Mouse (Mus musculus): Measurements from ENCODE around the gene Gm7324. TPM values are rescaled to one million over a fixed set of nuclear protein-coding genes. Genes with fewer than 3 reads are reported as not detected.
"Not testable (repeated sequence)": the region's sequence is repeated elsewhere in the genome, so short reads cannot be mapped to it uniquely, and the experiment has no call there.

Gene Gm7324
- 0.46 and 0.64 TPM in 2 replicates for polyA plus RNA-seq (2015; fragmentation: Nextera tagmentation; extraction: Ambion mirVana)

- not testable (repeated sequence) for H3K27ac ChIP-seq (ENCODE audit: low read depth, low read length); H3K4me2 ChIP-seq (ENCODE audit: low read length); ATAC-seq; H3K9me3 ChIP-seq (ENCODE audit: control insufficient read depth, low read length); H3K9ac ChIP-seq (ENCODE audit: low read depth, low read length); H3K4me1 ChIP-seq (ENCODE audit: control insufficient read depth, insufficient read depth, low read depth, low read length); H3K27me3 ChIP-seq (replicated peaks; ENCODE audit: control insufficient read depth, insufficient read depth, low read length); H3K36me3 ChIP-seq (ENCODE audit: control insufficient read depth, insufficient read depth, low read length); H3K4me3 ChIP-seq (ENCODE audit: low read length)
- WGBS: 88% methylated on average over 4 of the region's 4 CpGs
These were observed at the start of gene Gm7324 for GRCm38 (mm10) chr14:43697621-43698020. Gene Gm7324 (plus strand): TSS chr14:43697828.

- not testable (repeated sequence) for H3K4me1 ChIP-seq (ENCODE audit: control insufficient read depth, insufficient read depth, low read depth, low read length); H3K9ac ChIP-seq (ENCODE audit: low read depth, low read length); H3K9me3 ChIP-seq (ENCODE audit: control insufficient read depth, low read length); H3K27ac ChIP-seq (ENCODE audit: low read depth, low read length); H3K4me2 ChIP-seq (ENCODE audit: low read length); H3K27me3 ChIP-seq (replicated peaks; ENCODE audit: control insufficient read depth, insufficient read depth, low read length); ATAC-seq; H3K4me3 ChIP-seq (ENCODE audit: low read length); H3K36me3 ChIP-seq (ENCODE audit: control insufficient read depth, insufficient read depth, low read length)
- no CpG with 5 or more reads among the region's 2 CpGs for WGBS
These were observed 20.5 kb upstream of the Gm7324 start, which contains the start of gene Gm8165 for GRCm38 (mm10) chr14:43677099-43677498. Gene Gm8165 (minus strand): TSS chr14:43677199.

DNA sequence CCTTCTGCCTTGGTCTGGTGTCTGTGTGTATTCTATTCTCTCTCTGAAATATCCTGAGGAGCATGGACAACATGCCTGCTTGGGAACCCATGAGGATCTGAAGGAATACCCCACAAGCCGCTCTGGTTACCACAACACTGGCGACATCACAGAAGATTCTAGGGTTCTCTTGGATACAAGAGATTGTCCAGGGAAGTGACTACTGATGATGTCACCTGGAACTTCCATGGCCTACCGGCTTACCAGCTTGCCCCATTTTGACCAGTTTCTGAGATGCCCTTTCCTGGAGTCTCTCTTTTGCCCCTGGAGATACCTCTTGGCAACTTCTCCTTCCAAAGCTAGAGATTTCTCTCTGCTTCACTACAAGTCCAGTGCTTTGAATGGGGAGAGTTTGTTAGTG lies 29.8 kb downstream of the Gm7324 start, which contains the start of gene Gm16506:
Gm16506 (minus strand) TSS at position 101 of the 400 bp plus-strand sequence.
- H3K27ac ChIP-seq (ENCODE audit: low read depth, low read length); H3K9ac ChIP-seq (ENCODE audit: low read depth, low read length); H3K9me3 ChIP-seq (ENCODE audit: control insufficient read depth, low read length); ATAC-seq; H3K4me3 ChIP-seq (ENCODE audit: low read length); H3K36me3 ChIP-seq (ENCODE audit: control insufficient read depth, insufficient read depth, low read length); H3K4me2 ChIP-seq (ENCODE audit: low read length); H3K27me3 ChIP-seq (replicated peaks; ENCODE audit: control insufficient read depth, insufficient read depth, low read length); H3K4me1 ChIP-seq (ENCODE audit: control insufficient read depth, insufficient read depth, low read depth, low read length): not testable (repeated sequence)
- WGBS: 100% methylated on average over 2 of the region's 3 CpGs

GRCm38 (mm10) chr14:43747566-43747965 lies 49.9 kb downstream of the Gm7324 start, which contains the start of gene Gm6526:
Gene Gm6526 (plus strand): TSS chr14:43747866.
- not testable (repeated sequence) for H3K36me3 ChIP-seq (ENCODE audit: control insufficient read depth, insufficient read depth, low read length); H3K9me3 ChIP-seq (ENCODE audit: control insufficient read depth, low read length); H3K4me2 ChIP-seq (ENCODE audit: low read length); H3K27me3 ChIP-seq (replicated peaks; ENCODE audit: control insufficient read depth, insufficient read depth, low read length); H3K27ac ChIP-seq (ENCODE audit: low read depth, low read length); H3K9ac ChIP-seq (ENCODE audit: low read depth, low read length); H3K4me3 ChIP-seq (ENCODE audit: low read length); H3K4me1 ChIP-seq (ENCODE audit: control insufficient read depth, insufficient read depth, low read depth, low read length); ATAC-seq
- WGBS: 83% methylated on average over 4 of the region's 4 CpGs

Other genes starting within 250 kb of the Gm7324 start
- gene Gm5799, start 154.3 kb upstream of the Gm7324 start, polyA plus RNA-seq (2015; fragmentation: Nextera tagmentation; extraction: Ambion mirVana): not detected in 2 replicates
- not detected in 2 replicates for gene Gm17654, start 118.7 kb upstream of the Gm7324 start, polyA plus RNA-seq (2015; fragmentation: Nextera tagmentation; extraction: Ambion mirVana)
- not detected in 2 replicates for gene Gm10375, start 89.8 kb upstream of the Gm7324 start, polyA plus RNA-seq (2015; fragmentation: Nextera tagmentation; extraction: Ambion mirVana)
- not detected in 2 replicates for gene Gm8165, start 20.6 kb upstream of the Gm7324 start, polyA plus RNA-seq (2015; fragmentation: Nextera tagmentation; extraction: Ambion mirVana)
- gene Gm16506, start 29.7 kb downstream of the Gm7324 start, polyA plus RNA-seq (2015; fragmentation: Nextera tagmentation; extraction: Ambion mirVana): not detected in 2 replicates
- not detected in 2 replicates for gene Gm6526, start 50.0 kb downstream of the Gm7324 start, polyA plus RNA-seq (2015; fragmentation: Nextera tagmentation; extraction: Ambion mirVana)
- not detected in 2 replicates for gene Gm8180, start 86.9 kb downstream of the Gm7324 start, polyA plus RNA-seq (2015; fragmentation: Nextera tagmentation; extraction: Ambion mirVana)
- gene Ear1, start 177.7 kb downstream of the Gm7324 start, polyA plus RNA-seq (2015; fragmentation: Nextera tagmentation; extraction: Ambion mirVana): not detected in 2 replicates
- not detected in 2 replicates for gene Ear10, start 225.7 kb downstream of the Gm7324 start, polyA plus RNA-seq (2015; fragmentation: Nextera tagmentation; extraction: Ambion mirVana)
- 4.6 and 5.1 TPM in 2 replicates for gene Gm8113, start 227.6 kb downstream of the Gm7324 start, polyA plus RNA-seq (2015; fragmentation: Nextera tagmentation; extraction: Ambion mirVana)